Mouse (Mus musculus) midbrain, embryonic 15.5 days (tissue): ENCODE data around the gene Prok1. TPM values are rescaled to one million over a fixed set of nuclear protein-coding genes. Genes with fewer than 3 reads are reported as not detected.
A peak's percentile ranks its signal among the peaks of the same experiment; 100 is the strongest.

Experiments used
- ATAC-seq: fragments of 200-750 bp; cut with Nextera tagmentation; replicated peaks from 2 replicates; pipeline ENCODE4 v1.8.0; 2017; ENCODE audit warnings: moderate TSS enrichment
- H3K27ac ChIP-seq: fragments of 300-500 bp; sonication (generic); 2 replicates; pipeline ENCODE4 v1.5.1; 2015; ENCODE audit warnings: mild to moderate bottlenecking, inconsistent platforms
- H3K27me3 ChIP-seq: fragments of 300-500 bp; sonication (generic); replicated peaks from 2 replicates; pipeline ENCODE4 v1.6.1; 2015; ENCODE audit warnings: inconsistent platforms
- H3K36me3 ChIP-seq: fragments of 300-500 bp; sonication (generic); replicated peaks from 2 replicates; pipeline ENCODE4 v1.6.1; 2015; ENCODE audit warnings: inconsistent platforms
- H3K4me1 ChIP-seq: fragments of 300-500 bp; sonication (generic); 2 replicates; pipeline ENCODE4 v1.6.1; 2015; ENCODE audit warnings: inconsistent platforms
- H3K4me2 ChIP-seq: fragments of 300-500 bp; sonication (generic); 2 replicates; pipeline ENCODE4 v1.6.1; 2015; ENCODE audit warnings: inconsistent platforms, mild to moderate bottlenecking, moderate library complexity
- H3K4me3 ChIP-seq: fragments of 300-500 bp; sonication (generic); 2 replicates; pipeline ENCODE4 v1.5.1; 2015; ENCODE audit warnings: mild to moderate bottlenecking, inconsistent platforms
- H3K9ac ChIP-seq: fragments of 300-500 bp; sonication (generic); 2 replicates; pipeline ENCODE4 v1.6.1; 2015; ENCODE audit warnings: mild to moderate bottlenecking, inconsistent platforms
- H3K9me3 ChIP-seq: fragments of 300-500 bp; sonication (generic); 2 replicates; pipeline ENCODE4 v1.6.1; 2016; ENCODE audit warnings: inconsistent platforms
- WGBS: fragments of 180-500 bp; shearing (Covaris S2); methylation state at CpG from one replicate; pipeline ENCODE4 v1.1.7; 2015; ENCODE audit warnings: mixed read lengths; 5-methylcytosine and 5-hydroxymethylcytosine counted together
- polyA plus RNA-seq: library from polyadenylated mRNA; unstranded; fragments of >200 nt; fragmentation: Nextera tagmentation; extraction: Ambion mirVana; gene quantifications from 2 replicates; pipeline ENCODE4 v1.2.1, GENCODE M21; 2015

Gene Prok1
- polyA plus RNA-seq, 1 experiment from 2014 or later: 0.10 TPM

- Histone ChIP-seq H3K9ac (no peak overlapping the region), H3K4me2 (peak overlapping the region; percentile 27; the same call in 1 of the 2 replicates), H3K27ac (no peak overlapping the region), H3K36me3 (no peaks in the 10 kb centered on the region), H3K4me1 (0 out of 2 replicates have a peak, but pooled peaks cover 4% of the 10 kb centered on the region), H3K9me3 (no peaks in the 10 kb centered on the region), H3K27me3 (no peaks in the 10 kb centered on the region), H3K4me3 (no peak overlapping the region)
- 7% methylated on average over 11 of the region's 11 CpGs for WGBS
- ATAC-seq: peak; percentile 65
These were observed 6.1 kb downstream of the Prok1 start for GRCm38 (mm10) chr3:107233351-107233813.

DNA sequence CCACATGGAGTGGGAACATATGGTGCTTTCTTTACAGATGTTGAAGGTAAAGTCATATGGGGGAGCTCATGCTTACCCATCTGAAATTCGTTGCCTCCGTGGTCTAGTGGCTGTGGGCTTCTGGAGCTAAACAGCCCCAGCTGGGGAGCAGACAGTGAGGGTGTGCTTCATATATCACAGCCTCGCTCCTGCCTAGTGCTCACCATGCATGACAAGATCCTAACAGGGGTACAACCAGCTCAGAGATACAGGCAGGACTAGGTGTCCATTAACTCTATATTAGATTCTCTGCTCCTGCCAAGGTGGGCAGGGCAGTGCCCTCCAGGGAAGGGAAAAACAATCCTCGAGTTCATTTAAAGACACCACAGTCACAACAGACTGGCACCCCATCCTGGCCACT, 8.3 kb downstream of the Prok1 start:
- 70% methylated on average over 4 of the region's 4 CpGs for WGBS
- H3K4me2 ChIP-seq: no peak overlapping the region
- ATAC-seq: no peak
- no peaks in the 10 kb centered on the region for H3K27me3 ChIP-seq
- H3K4me1 ChIP-seq: 0 out of 2 replicates have a peak, but pooled peaks cover 4% of the 10 kb centered on the region
- H3K36me3 ChIP-seq: no peaks in the 10 kb centered on the region
- no peak overlapping the region for H3K27ac ChIP-seq
- H3K9me3 ChIP-seq: no peaks in the 10 kb centered on the region
- no peak overlapping the region for H3K4me3 ChIP-seq
- H3K9ac ChIP-seq: no peak overlapping the region

DNA sequence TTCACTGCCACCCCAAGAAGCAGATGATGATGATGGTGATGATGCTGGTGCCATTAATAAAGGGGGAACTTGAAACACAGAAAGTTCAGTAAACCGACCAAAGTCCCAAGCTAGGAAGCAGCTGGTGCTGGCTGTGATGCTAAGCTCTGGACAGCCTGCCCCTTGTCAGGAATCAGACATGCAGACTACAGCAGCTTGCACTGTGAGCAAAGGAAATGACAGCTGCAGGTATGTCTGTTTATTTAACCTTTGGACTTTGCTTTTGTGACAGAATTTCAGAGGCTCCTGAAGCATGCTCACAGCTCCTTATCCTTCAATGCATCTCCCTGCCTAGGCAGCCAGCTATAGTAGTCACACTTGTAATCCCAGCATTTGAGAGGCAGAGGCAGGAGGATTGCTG, 9.0 kb downstream of the Prok1 start, which contains the start of gene A630076J17Rik:
Gene A630076J17Rik (plus strand): TSS at position 88 of the 400 bp plus-strand sequence.
- Histone ChIP-seq H3K4me1 (0 out of 2 replicates have a peak, but pooled peaks cover 4% of the 10 kb centered on the region), H3K4me3 (no peak within 1 kb of the TSS), H3K9me3 (no peaks in the 10 kb centered on the region), H3K9ac (no peak within 1 kb of the TSS), H3K36me3 (no peaks in the 10 kb centered on the region), H3K4me2 (no peak within 1 kb of the TSS), H3K27ac (no peak within 1 kb of the TSS), H3K27me3 (no peaks in the 10 kb centered on the region)
- ATAC-seq: no peak
- WGBS: 56% methylated on average over 1 of the region's 1 CpGs

DNA sequence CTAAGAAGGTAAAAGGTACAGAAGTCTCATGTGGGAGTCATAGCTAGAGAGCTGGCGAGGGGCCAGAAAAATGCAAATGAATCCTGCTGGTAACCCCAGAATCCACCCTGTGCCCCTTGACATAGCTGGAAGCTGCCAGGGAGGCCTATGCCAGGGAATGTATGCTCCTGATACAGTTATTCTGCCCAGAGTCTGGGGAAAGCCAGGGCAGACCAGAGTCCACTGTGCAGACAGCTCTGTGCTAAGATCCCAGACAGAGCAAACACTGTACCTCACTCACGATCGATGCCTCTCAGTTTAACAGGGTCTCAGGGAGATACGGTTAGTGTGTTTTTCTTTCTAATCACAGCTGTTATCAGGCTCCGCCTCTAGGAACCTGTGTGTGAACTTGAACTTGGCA, 9.7 kb downstream of the Prok1 start:
- Histone ChIP-seq H3K27ac (no peak overlapping the region), H3K27me3 (no peaks in the 10 kb centered on the region), H3K36me3 (no peaks in the 10 kb centered on the region), H3K9me3 (no peaks in the 10 kb centered on the region), H3K4me1 (0 out of 2 replicates have a peak, but pooled peaks cover 4% of the 10 kb centered on the region), H3K9ac (no peak overlapping the region), H3K4me3 (no peak overlapping the region), H3K4me2 (no peak overlapping the region)
- 78% methylated on average over 5 of the region's 5 CpGs for WGBS
- no peak for ATAC-seq

DNA sequence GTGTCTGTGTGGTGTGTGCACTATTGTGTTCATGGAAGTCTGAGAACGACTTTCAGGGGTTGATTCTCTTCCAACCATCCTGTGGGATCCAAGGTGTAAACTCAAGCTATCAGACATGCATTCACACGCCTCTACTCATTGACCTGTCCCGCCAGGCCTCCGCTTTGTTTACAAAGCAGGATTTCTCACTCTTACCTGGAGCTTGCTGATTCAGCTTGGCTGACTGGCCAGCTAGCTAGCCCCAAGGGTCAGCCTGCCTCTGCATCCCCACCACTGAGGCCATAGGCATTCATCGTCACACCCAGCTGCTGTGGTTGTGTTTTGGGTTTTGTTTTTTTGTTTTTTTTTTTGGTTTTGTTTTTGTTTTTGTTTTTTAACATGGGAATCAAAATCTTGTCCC, 10.3 kb downstream of the Prok1 start:
- 78% methylated on average over 5 of the region's 5 CpGs for WGBS
- no peak overlapping the region for H3K27ac ChIP-seq
- H3K27me3 ChIP-seq: no peaks in the 10 kb centered on the region
- no peaks in the 10 kb centered on the region for H3K9me3 ChIP-seq
- H3K4me3 ChIP-seq: no peak overlapping the region
- no peaks in the 10 kb centered on the region for H3K36me3 ChIP-seq
- ATAC-seq: no peak
- H3K4me2 ChIP-seq: no peak overlapping the region
- 0 out of 2 replicates have a peak, but pooled peaks cover 4% of the 10 kb centered on the region for H3K4me1 ChIP-seq
- no peak overlapping the region for H3K9ac ChIP-seq

DNA sequence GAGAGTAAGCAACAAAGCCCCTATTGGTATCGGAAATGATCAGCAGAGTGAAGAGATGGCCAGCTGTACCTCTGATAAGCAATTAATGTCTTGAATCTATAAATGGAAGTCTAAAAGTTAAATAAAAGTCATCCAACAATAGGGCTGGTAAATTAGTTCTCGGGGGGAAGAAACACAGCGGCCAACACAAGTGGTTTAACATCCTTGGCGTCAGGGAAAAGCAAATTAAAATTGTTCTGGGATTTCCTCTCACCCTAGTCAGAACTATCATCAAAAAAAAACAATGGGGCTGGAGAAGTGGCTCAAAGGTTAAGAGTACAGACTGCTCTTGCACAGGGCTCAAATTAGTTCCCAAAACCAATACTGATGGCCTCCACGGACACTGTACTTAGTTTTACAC, 13.7 kb downstream of the Prok1 start:
- Histone ChIP-seq H3K4me1 (no peaks in the 10 kb centered on the region), H3K4me3 (no peak overlapping the region), H3K27ac (no peak overlapping the region), H3K9me3 (no peaks in the 10 kb centered on the region), H3K4me2 (no peak overlapping the region), H3K27me3 (no peaks in the 10 kb centered on the region), H3K36me3 (no peaks in the 10 kb centered on the region), H3K9ac (no peak overlapping the region)
- 87% methylated on average over 5 of the region's 5 CpGs for WGBS
- ATAC-seq: no peak

DNA sequence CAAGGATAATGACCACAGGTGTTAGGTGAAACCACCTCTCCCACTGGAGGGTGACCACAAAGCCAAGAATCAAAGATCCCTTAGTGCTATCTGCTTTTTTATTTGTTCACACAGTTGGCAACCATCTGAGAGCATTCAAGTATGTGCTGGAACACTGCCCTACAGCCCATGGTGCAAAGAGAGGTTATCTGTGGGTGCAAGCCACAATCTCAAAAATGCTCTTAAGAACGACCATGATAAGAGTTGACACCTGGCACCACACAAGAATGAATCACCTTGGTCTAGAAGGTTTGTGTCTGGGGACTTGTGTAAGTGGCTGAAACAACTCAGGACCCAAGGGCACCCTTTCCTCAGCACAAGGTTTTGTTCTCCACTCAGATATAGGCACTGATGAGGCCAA, 16.3 kb downstream of the Prok1 start:
- H3K9ac ChIP-seq: no peak overlapping the region
- H3K4me2 ChIP-seq: no peak overlapping the region
- no peaks in the 10 kb centered on the region for H3K4me1 ChIP-seq
- no peaks in the 10 kb centered on the region for H3K36me3 ChIP-seq
- no peaks in the 10 kb centered on the region for H3K9me3 ChIP-seq
- no peaks in the 10 kb centered on the region for H3K27me3 ChIP-seq
- no peak for ATAC-seq
- no peak overlapping the region for H3K4me3 ChIP-seq
- H3K27ac ChIP-seq: no peak overlapping the region
- 81% methylated on average over 1 of the region's 1 CpGs for WGBS

DNA sequence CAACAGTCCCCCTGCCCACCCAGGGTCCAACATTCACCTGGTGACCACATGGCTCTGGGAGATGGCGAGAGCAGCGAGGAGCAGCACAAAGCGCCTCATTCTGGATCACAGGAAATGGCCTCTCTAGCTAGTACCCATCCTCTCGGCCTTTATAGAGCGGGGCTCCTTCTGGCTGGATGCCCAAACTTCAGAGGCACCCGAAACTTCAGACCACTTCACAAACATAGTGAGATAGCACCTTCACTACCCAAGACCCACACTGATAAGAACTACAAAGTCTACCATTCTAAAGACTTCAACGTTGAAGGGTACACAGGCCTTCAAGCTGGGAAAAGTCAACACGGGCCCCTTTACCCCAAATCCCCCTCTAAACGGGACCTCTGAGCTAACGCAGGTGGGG, 17.9 kb downstream of the Prok1 start, which contains the start of gene Cym:
Gene Cym (minus strand): TSS at position 125 of the 400 bp plus-strand sequence.
- no peaks in the 10 kb centered on the region for H3K4me1 ChIP-seq
- no peak within 1 kb of the TSS for H3K27ac ChIP-seq
- no peak for ATAC-seq
- WGBS: 89% methylated on average over 10 of the region's 10 CpGs
- no peaks in the 10 kb centered on the region for H3K27me3 ChIP-seq
- no peak within 1 kb of the TSS for H3K4me3 ChIP-seq
- H3K36me3 ChIP-seq: no peaks in the 10 kb centered on the region
- H3K9me3 ChIP-seq: no peaks in the 10 kb centered on the region
- no peak within 1 kb of the TSS for H3K4me2 ChIP-seq
- no peak within 1 kb of the TSS for H3K9ac ChIP-seq

- no peak for ATAC-seq
- Histone ChIP-seq H3K27me3 (no peaks in the 10 kb centered on the region), H3K4me2 (no peak overlapping the region), H3K4me3 (no peak overlapping the region), H3K27ac (no peak overlapping the region), H3K4me1 (no peaks in the 10 kb centered on the region), H3K9me3 (no peaks in the 10 kb centered on the region), H3K9ac (no peak overlapping the region), H3K36me3 (no peaks in the 10 kb centered on the region)
- 94% methylated on average over 7 of the region's 7 CpGs for WGBS
These were observed 20.9 kb downstream of the Prok1 start for GRCm38 (mm10) chr3:107218572-107218971.

- H3K4me2 ChIP-seq: no peak overlapping the region
- H3K36me3 ChIP-seq: no peaks in the 10 kb centered on the region
- ATAC-seq: no peak
- H3K9me3 ChIP-seq: no peaks in the 10 kb centered on the region
- H3K4me1 ChIP-seq: no peaks in the 10 kb centered on the region
- 87% methylated on average over 3 of the region's 3 CpGs for WGBS
- no peak overlapping the region for H3K9ac ChIP-seq
- no peak overlapping the region for H3K4me3 ChIP-seq
- H3K27me3 ChIP-seq: no peaks in the 10 kb centered on the region
- H3K27ac ChIP-seq: no peak overlapping the region
These were observed 22.4 kb downstream of the Prok1 start for GRCm38 (mm10) chr3:107217101-107217480.

GRCm38 (mm10) chr3:107216400-107217100, 23.0 kb downstream of the Prok1 start:
- no peaks in the 10 kb centered on the region for H3K4me1 ChIP-seq
- 64% methylated on average over 8 of the region's 8 CpGs for WGBS
- no peaks in the 10 kb centered on the region for H3K27me3 ChIP-seq
- no peak overlapping the region for H3K4me2 ChIP-seq
- no peak overlapping the region for H3K4me3 ChIP-seq
- no peak overlapping the region for H3K27ac ChIP-seq
- no peak overlapping the region for H3K9ac ChIP-seq
- H3K9me3 ChIP-seq: no peaks in the 10 kb centered on the region
- no peaks in the 10 kb centered on the region for H3K36me3 ChIP-seq
- ATAC-seq: no peak

GRCm38 (mm10) chr3:107214606-107215005, 24.9 kb downstream of the Prok1 start:
- H3K4me3 ChIP-seq: no peak overlapping the region
- 91% methylated on average over 5 of the region's 5 CpGs for WGBS
- no peak for ATAC-seq
- H3K4me2 ChIP-seq: no peak overlapping the region
- no peaks in the 10 kb centered on the region for H3K36me3 ChIP-seq
- H3K27me3 ChIP-seq: no peaks in the 10 kb centered on the region
- H3K9me3 ChIP-seq: no peaks in the 10 kb centered on the region
- no peaks in the 10 kb centered on the region for H3K4me1 ChIP-seq
- H3K27ac ChIP-seq: no peak overlapping the region
- no peak overlapping the region for H3K9ac ChIP-seq
